In genomic region chr11:4064627-4065122, GRCm38 (mm10) we compare ENCODE assay signal across 26 mouse cellular contexts. TPM values are rescaled to one million over a fixed set of nuclear protein-coding genes. Genes with fewer than 3 reads are reported as not detected.
DNase-seq lines count a peak whose midpoint lies in the region; ATAC-seq lines count a peak whose summit lies in the region.
"Had no signal": no experiment of that assay in that cellular context is flagged by ENCODE, and none has a peak within 500 bp of the region (broad histone marks: within the 10 kb centered on the region; RNA-seq: fewer than 3 reads in every experiment).

TSS of gene Sec14l3 (plus strand) at chr11:4064841.

- no peaks in the 10 kb centered on the region for H3K36me3 ChIP-seq in midbrain, embryonic 13.5 days
- H3K36me3 ChIP-seq in midbrain, embryonic 15.5 days (replicated peaks): no peaks in the 10 kb centered on the region
- H3K36me3 ChIP-seq in lung, embryonic 16.5 days (ENCODE audit: control insufficient read depth, insufficient read depth, low read length): no peaks in the 10 kb centered on the region
- no peaks in the 10 kb centered on the region for H3K36me3 ChIP-seq in forebrain, embryonic 10.5 days (replicated peaks)
- H3K36me3 ChIP-seq: embryonic facial prominence, embryonic 13.5 days; forebrain, embryonic 15.5 days; heart, embryonic 13.5 days; hindbrain, embryonic 12.5 days had no signal

- ATAC-seq in midbrain, embryonic 13.5 days: no peak
- no peak for ATAC-seq in midbrain, embryonic 15.5 days (replicated peaks)
- ATAC-seq in lung, embryonic 16.5 days (ENCODE audit: low read depth): peak; percentile 45
- ATAC-seq in CD4-positive, CD25-positive, alpha-beta regulatory T cell, adult 4 months: no peak
- ATAC-seq: forebrain, embryonic 15.5 days; hindbrain, embryonic 16.5 days had no signal

- intact Hi-C loops in heart, postnatal 25 days (cut with DNase I): no loop called here

- WGBS in midbrain, embryonic 13.5 days: 72% methylated on average over 5 of the region's 5 CpGs
- WGBS in midbrain, embryonic 15.5 days: 79% methylated on average over 5 of the region's 5 CpGs
- WGBS in lung, embryonic 16.5 days: 42% methylated on average over 5 of the region's 5 CpGs
- 75% methylated on average over 5 of the region's 5 CpGs for WGBS in forebrain, embryonic 10.5 days

- H3K27me3 ChIP-seq in midbrain, embryonic 13.5 days: no peaks in the 10 kb centered on the region
- no peaks in the 10 kb centered on the region for H3K27me3 ChIP-seq in midbrain, embryonic 15.5 days (replicated peaks)
- H3K27me3 ChIP-seq in lung, embryonic 16.5 days (ENCODE audit: control insufficient read depth, insufficient read depth, low read depth, low read length): no peaks in the 10 kb centered on the region
- no peaks in the 10 kb centered on the region for H3K27me3 ChIP-seq in forebrain, embryonic 10.5 days (ENCODE audit: poor library complexity, severe bottlenecking)
- H3K27me3 ChIP-seq: forebrain, embryonic 15.5 days; hindbrain, embryonic 12.5 days had no signal

- no peak within 1 kb of the TSS for H3K4me2 ChIP-seq in midbrain, embryonic 13.5 days (replicated peaks)
- no peak within 1 kb of the TSS for H3K4me2 ChIP-seq in midbrain, embryonic 15.5 days
- peak within 1 kb of the TSS; percentile 21; the same call in 1 of the 2 replicates for H3K4me2 ChIP-seq in lung, embryonic 16.5 days (ENCODE audit: low read depth, low read length)
- H3K4me2 ChIP-seq: embryonic facial prominence, embryonic 13.5 days; forebrain, embryonic 15.5 days; heart, embryonic 13.5 days; hindbrain, embryonic 12.5 days had no signal

- H3K27ac ChIP-seq in midbrain, embryonic 13.5 days: no peak within 1 kb of the TSS
- H3K27ac ChIP-seq in midbrain, embryonic 15.5 days: no peak within 1 kb of the TSS
- peak within 1 kb of the TSS; percentile 34; the same call in 1 of the 2 replicates for H3K27ac ChIP-seq in lung, embryonic 16.5 days (ENCODE audit: low read length)
- no peak within 1 kb of the TSS for H3K27ac ChIP-seq in forebrain, embryonic 10.5 days
- H3K27ac ChIP-seq: embryonic facial prominence, embryonic 13.5 days; forebrain, embryonic 15.5 days; heart, embryonic 13.5 days; hindbrain, embryonic 12.5 days had no signal

- DNase-seq in lung, postnatal 25 days (ENCODE audit: low spot score): peak; percentile 87
- DNase-seq in heart, postnatal 25 days (ENCODE audit: low spot score): no peak
- DNase-seq in kidney, adult 18-20 months: no peak
- no peak for DNase-seq in forebrain, embryonic 10.5 days (ENCODE audit: extremely low spot score, low spot score)
- DNase-seq: adrenal gland, adult 2 months; adrenal gland, postnatal 36 days; cerebellum, adult 11 months; cerebellum, adult 8-10 months; cerebellum, postnatal 14 days; gastrocnemius, postnatal 36 days; heart, adult 11 months; heart, postnatal 4 days had no signal

- no peaks in the 10 kb centered on the region for H3K4me1 ChIP-seq in midbrain, embryonic 13.5 days (replicated peaks)
- no peaks in the 10 kb centered on the region for H3K4me1 ChIP-seq in midbrain, embryonic 15.5 days
- peaks cover 4% of the 10 kb centered on the region for H3K4me1 ChIP-seq in lung, embryonic 16.5 days (replicated peaks; ENCODE audit: control insufficient read depth, insufficient read depth, low read length)
- H3K4me1 ChIP-seq in forebrain, embryonic 10.5 days: peaks cover 8% of the 10 kb centered on the region
- H3K4me1 ChIP-seq: forebrain, embryonic 15.5 days; heart, embryonic 13.5 days; hindbrain, embryonic 12.5 days had no signal

- no peaks in the 10 kb centered on the region for H3K9me3 ChIP-seq in midbrain, embryonic 13.5 days
- H3K9me3 ChIP-seq in midbrain, embryonic 15.5 days: no peaks in the 10 kb centered on the region
- H3K9me3 ChIP-seq in lung, embryonic 16.5 days (ENCODE audit: control insufficient read depth, low read length): no peaks in the 10 kb centered on the region
- no peaks in the 10 kb centered on the region for H3K9me3 ChIP-seq in forebrain, embryonic 10.5 days
- H3K9me3 ChIP-seq: embryonic facial prominence, embryonic 13.5 days; forebrain, embryonic 15.5 days; heart, embryonic 13.5 days; hindbrain, embryonic 12.5 days had no signal

- H3K9ac ChIP-seq in midbrain, embryonic 13.5 days (replicated peaks): 0 out of 2 replicates have a peak within 1 kb of the TSS, but pooled peaks have one; percentile 39
- no peak within 1 kb of the TSS for H3K9ac ChIP-seq in midbrain, embryonic 15.5 days
- H3K9ac ChIP-seq in lung, embryonic 16.5 days (ENCODE audit: low read length): 0 out of 2 replicates have a peak within 1 kb of the TSS, but pooled peaks have one; percentile 42
- H3K9ac ChIP-seq: embryonic facial prominence, embryonic 13.5 days; forebrain, embryonic 15.5 days; heart, embryonic 13.5 days; hindbrain, embryonic 12.5 days had no signal

- no peak within 1 kb of the TSS for H3K4me3 ChIP-seq in midbrain, embryonic 13.5 days (replicated peaks)
- no peak within 1 kb of the TSS for H3K4me3 ChIP-seq in midbrain, embryonic 15.5 days
- peak within 1 kb of the TSS; percentile 14; the same call in 1 of the 2 replicates for H3K4me3 ChIP-seq in lung, embryonic 16.5 days (ENCODE audit: low read length)
- no peak within 1 kb of the TSS for H3K4me3 ChIP-seq in forebrain, embryonic 10.5 days
- H3K4me3 ChIP-seq: embryonic facial prominence, embryonic 13.5 days; erythroblast, embryonic 14.5 days; forebrain, embryonic 15.5 days; heart, embryonic 13.5 days; hindbrain, embryonic 12.5 days had no signal

RNA-seq across cellular contexts. Expression of gene Sec14l3, which starts in this region (rescaled TPM):
- polyA plus RNA-seq in midbrain, embryonic 13.5 days (2015; fragmentation: Nextera tagmentation; extraction: Ambion mirVana): 0.26 TPM in 1 of 2 replicates, not detected in the other
- polyA plus RNA-seq in midbrain, embryonic 15.5 days (2015; fragmentation: Nextera tagmentation; extraction: Ambion mirVana): 1.3 and 1.4 TPM in 2 replicates
- polyA plus RNA-seq in lung, embryonic 16.5 days (2015; fragmentation: Nextera tagmentation; extraction: Ambion mirVana): 41.5 and 63.9 TPM in 2 replicates
- total RNA-seq in heart, postnatal 25 days (2021): not detected
- polyA plus RNA-seq in CD4-positive, CD25-positive, alpha-beta regulatory T cell, adult 4 months (2017; shearing (Covaris generic)): not detected
- not detected in 2 replicates for polyA plus RNA-seq in forebrain, embryonic 10.5 days (2016; fragmentation: Nextera tagmentation; extraction: Ambion mirVana)
- total RNA-seq: adrenal gland, adult 2 months; adrenal gland, postnatal 36 days; CH12.LX; common myeloid progenitor, adult 5-6 weeks; gastrocnemius, adult 8-10 months; gastrocnemius, postnatal 36 days; heart, postnatal 4 days had no signal
- polyA plus RNA-seq: adrenal gland, adult 2 months; C2C12; embryonic facial prominence, embryonic 13.5 days; erythroblast, embryonic 14.5 days; heart, embryonic 13.5 days; hindbrain, embryonic 12.5 days had no signal

Comparison
In these comparisons a context has a peak if more than half of its experiments do, and no peak if none do; other contexts are left out.
1. RNA of gene Sec14l3 (polyA plus RNA-seq): 41.5 to 63.9 TPM in lung, embryonic 16.5 days; 1.3 to 1.4 TPM in midbrain, embryonic 15.5 days, 0.26 TPM in midbrain, embryonic 13.5 days, not detected in CD4-positive, CD25-positive, alpha-beta regulatory T cell, adult 4 months and not detected in forebrain, embryonic 10.5 days; every median in the first group is over 10 times any median in the second.